Mouse (Mus musculus) hematopoietic stem cell, adult 5-6 weeks (primary cell): ENCODE measurements around the gene Ndc1. TPM values are rescaled to one million over a fixed set of nuclear protein-coding genes. Genes with fewer than 3 reads are reported as not detected.
A peak's percentile ranks its signal among the peaks of the same experiment; 100 is the strongest.
"Not testable (repeated sequence)": the region's sequence is repeated elsewhere in the genome, so short reads cannot be mapped to it uniquely, and the experiment has no call there.

Source experiments
- ATAC-seq, 2 experiments: fragments of 125-278 bp in 1 of 2; replicated peaks in 1 of 2; 2 replicates each; pipeline ENCODE4 v1.8.0; 2016 to 2017; ENCODE audit warnings: inconsistent platforms in 2 of 2, mild to moderate bottlenecking in 2 of 2, moderate number of reproducible peaks in 2 of 2, low read depth in 1 of 2, moderate TSS enrichment in 1 of 2; ENCODE audit not compliant: low FRiP score in 2 of 2, poor library complexity in 2 of 2, severe bottlenecking in 2 of 2, insufficient read depth in 1 of 2, low TSS enrichment in 1 of 2
- total RNA-seq: library from RNA; stranded (forward); fragments of 172-1452, 232-1000 nt; gene quantifications from 2 replicates; pipeline ENCODE4 v1.2.3, GENCODE M21; 2017

Ndc1 gene
- total RNA-seq, 1 experiment from 2014 or later = 45.3 TPM

- no peak for ATAC-seq
Measured at GRCm38 (mm10) chr4:107358460-107358859, 9.1 kb upstream of the Ndc1 start.

GRCm38 (mm10) chr4:107360457-107361145, 7.0 kb upstream of the Ndc1 start:
- ATAC-seq = no peak

- no peak for ATAC-seq
Measured at GRCm38 (mm10) chr4:107362755-107363154, 4.8 kb upstream of the Ndc1 start.

- ATAC-seq = no peak
Measured at GRCm38 (mm10) chr4:107363573-107363972, 4.0 kb upstream of the Ndc1 start.

- ATAC-seq = peak; percentile 57 to 78
Measured at GRCm38 (mm10) chr4:107364190-107364639, 3.4 kb upstream of the Ndc1 start.

DNA sequence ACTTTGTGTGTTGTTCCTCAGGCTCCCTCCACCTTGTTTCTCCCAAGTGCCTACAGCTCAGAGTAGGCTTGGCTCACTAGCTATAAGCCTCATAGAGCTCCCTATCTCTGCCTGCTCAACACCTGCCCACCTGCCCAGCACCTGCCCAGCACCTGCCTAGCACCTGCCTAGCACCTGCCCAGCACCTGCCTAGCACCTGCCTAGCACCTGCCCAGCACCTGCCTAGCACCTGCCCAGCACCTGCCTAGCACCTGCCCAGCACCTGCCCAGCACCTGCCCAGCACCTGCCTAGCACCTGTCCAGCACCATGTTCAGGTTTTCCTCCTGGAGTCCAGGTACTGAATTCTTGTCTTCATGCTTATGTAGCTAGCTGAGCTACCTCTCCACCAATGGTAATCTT, 1.2 kb upstream of the Ndc1 start:
- not testable (repeated sequence) for ATAC-seq

DNA sequence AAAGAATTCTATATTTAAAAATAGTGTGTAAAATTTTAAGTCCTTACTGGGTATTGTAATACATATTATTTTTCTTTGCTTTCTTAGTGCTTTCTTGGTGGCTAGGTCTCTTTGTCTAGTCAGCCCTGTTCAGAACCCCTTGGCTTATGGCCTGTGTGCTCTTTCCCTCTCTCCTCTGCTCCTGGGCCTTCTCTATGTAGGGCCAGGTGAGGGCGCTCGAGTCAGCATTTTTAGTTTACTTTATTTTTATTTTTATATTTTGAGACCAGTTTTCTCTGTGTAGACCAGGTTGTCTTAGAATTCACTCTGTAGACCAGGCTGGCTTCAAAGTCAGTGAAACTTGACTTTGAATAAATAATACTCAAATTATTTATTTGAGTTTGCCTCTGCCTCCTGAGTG, 4.7 kb downstream of the Ndc1 start:
- ATAC-seq = no peak

DNA sequence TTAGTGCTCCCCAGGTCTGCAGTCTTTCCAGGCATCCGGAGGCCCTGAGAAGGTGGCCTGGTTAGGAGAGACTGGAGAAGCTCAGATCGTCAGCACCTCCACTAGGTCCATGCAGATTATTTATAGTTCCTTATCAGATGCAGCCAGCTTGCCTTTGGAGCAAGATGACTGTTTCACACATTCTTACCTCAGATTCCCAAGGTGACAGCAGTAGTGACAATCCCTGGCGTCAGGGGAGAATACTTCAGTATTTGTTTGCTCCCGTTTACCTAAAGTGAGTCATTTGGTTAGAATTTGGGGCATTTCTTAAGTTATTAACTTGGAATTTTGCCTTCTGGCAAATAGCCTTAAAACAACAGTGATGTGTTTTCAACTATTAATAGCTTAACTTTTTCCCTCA, 7.1 kb downstream of the Ndc1 start:
- no peak for ATAC-seq

- ATAC-seq = no peak
Measured at GRCm38 (mm10) chr4:107378954-107379353, 11.4 kb downstream of the Ndc1 start.

- ATAC-seq = no peak
Measured at GRCm38 (mm10) chr4:107380871-107381270, 13.3 kb downstream of the Ndc1 start.

DNA sequence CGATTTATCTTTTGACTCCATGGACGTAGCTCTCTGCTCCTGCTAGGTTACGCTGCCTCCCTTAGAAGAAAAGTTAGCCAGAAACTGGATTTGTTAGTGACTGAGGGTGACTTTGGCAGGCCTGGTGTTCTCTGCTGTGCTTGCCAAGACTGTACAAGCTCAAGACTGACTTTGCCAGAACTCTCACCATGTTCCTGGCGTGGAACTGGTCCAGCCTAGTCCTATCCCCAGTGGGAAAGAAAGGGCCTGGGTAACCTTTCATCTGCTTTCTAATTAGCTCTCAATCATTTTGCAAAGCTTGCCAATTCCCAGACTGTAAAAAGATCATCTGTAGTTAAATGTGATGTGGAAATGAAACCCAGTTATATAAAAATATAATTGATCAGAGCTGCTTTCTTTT, 19.5 kb downstream of the Ndc1 start:
- ATAC-seq = no peak

GRCm38 (mm10) chr4:107387465-107387864, 19.9 kb downstream of the Ndc1 start:
- no peak for ATAC-seq

DNA sequence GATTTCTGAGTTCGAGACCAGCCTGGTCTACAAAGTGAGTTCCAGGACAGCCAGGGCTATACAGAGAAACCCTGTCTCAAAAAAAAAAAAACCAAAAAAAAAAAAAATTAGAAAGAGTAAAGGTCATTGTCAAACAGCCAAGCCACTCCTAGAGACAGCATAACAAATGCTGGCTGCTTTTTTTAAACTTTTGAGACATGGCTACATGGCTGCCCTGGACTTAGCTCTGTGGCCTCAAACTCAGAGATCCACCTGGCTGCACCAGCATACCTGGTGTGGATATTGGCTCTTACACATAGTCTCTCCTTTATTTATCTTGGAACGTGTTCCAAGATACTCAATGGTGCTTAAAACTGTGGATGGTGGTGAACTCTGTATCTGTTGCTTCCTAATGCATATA, 20.7 kb downstream of the Ndc1 start:
- no peak for ATAC-seq

- no peak for ATAC-seq
Measured at GRCm38 (mm10) chr4:107389345-107389744, 21.8 kb downstream of the Ndc1 start.

DNA sequence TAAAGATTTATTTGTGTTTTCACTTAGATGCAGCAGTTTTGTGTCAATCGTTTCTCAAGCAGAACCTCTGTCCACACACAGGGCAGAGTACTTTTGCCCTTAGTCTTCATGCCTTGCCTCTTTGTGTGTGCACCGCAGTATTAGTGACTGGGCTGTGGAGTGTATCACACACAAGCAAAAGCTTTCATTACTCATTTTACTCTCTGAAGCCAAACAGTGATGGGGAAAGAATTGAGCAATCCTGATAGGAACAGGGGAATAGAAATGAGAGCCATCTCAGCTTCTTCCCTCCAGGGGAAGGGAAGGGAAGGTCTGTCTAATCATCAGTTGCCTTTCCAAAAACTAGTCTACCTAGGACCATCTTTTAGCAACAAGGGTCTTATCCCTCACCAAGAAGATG, 26.2 kb downstream of the Ndc1 start:
- ATAC-seq = no peak

DNA sequence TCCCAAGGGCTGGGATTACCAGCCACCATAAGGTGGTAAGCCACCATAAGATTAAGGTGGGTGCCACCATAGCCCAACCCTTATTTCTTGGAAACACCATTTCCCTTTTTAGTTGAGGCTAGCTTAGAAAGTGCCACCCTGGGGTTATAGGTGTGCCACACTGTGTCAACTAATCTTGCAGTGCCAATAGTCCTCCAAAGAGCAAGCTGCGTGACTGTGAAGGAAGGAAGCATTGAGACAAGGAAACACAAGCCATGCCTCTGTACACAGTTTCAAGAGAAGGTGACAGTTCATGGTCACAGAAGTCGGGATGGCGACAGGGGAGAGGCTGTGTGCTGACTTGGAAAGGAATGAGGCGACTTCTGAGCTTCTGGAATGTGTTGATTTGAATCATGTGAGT, 52.6 kb downstream of the Ndc1 start:
- ATAC-seq = no peak

DNA sequence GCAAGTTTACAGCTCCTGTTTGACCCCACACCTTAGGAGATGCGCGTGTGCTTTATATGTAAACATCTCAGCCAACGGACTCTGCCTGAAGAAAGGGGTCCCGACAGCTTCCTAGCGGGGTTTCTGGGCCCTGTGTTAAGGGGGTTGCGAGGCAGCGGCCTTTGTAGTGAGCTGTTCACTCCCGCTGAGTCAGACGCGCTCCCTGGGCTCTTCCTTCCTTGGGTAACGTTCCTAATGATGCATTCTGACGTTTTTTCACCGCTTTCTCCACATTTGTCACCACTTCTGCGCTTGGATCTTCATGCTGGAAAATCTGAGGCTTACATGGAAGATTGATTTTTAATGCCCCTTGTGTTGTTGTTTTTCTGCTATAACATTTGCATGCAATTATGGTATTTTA, 54.1 kb downstream of the Ndc1 start:
- peak in 1 of 2 experiments; percentile 21; a peak in 1 of 4 replicates for ATAC-seq

DNA sequence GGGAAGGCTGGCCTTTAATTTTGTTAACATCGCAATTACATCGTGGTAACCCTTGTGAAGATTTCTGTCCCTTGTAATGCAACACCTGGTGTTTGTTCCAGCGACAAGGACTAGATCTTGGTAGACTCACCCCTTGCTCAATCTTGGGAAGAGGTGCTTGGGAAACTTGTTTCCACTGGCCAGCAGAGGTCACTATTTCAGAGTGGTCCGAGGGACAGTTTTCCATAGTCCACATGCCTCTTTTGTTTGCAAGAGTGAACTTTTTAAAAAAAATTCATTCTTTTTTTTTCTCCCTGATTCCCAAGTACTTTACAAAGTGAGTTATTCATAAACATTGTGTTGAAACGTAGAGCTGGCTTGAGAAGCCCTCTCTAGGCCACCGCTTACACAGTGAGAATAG, 54.6 kb downstream of the Ndc1 start:
- ATAC-seq = no peak

- ATAC-seq = no peak
Measured at GRCm38 (mm10) chr4:107425616-107426015, 58.0 kb downstream of the Ndc1 start.
